Mouse (Mus musculus): Measurements from ENCODE around the gene Gm6408. TPM values are rescaled to one million over a fixed set of nuclear protein-coding genes. Genes with fewer than 3 reads are reported as not detected.
"Not testable (repeated sequence)": the region's sequence is repeated elsewhere in the genome, so short reads cannot be mapped to it uniquely, and the experiment has no call there.

The Gm6408 gene
- not detected in 2 replicates for polyA plus RNA-seq (2016; fragmentation: Nextera tagmentation; extraction: Ambion mirVana)

- WGBS, result 66% methylated on average over 3 of the region's 3 CpGs
- not testable (repeated sequence) for H3K27ac ChIP-seq (ENCODE audit: poor library complexity, severe bottlenecking); H3K4me1 ChIP-seq (replicated peaks); H3K9ac ChIP-seq; H3K4me2 ChIP-seq; H3K27me3 ChIP-seq (replicated peaks); H3K36me3 ChIP-seq; H3K4me3 ChIP-seq; H3K9me3 ChIP-seq (replicated peaks); ATAC-seq (ENCODE audit: insufficient number of reproducible peaks, low FRiP score)
These were observed at the start of gene Gm6408 for GRCm38 (mm10) chr5:146481665-146482064. Gene Gm6408, plus strand, starts transcription at chr5:146481965.

DNA sequence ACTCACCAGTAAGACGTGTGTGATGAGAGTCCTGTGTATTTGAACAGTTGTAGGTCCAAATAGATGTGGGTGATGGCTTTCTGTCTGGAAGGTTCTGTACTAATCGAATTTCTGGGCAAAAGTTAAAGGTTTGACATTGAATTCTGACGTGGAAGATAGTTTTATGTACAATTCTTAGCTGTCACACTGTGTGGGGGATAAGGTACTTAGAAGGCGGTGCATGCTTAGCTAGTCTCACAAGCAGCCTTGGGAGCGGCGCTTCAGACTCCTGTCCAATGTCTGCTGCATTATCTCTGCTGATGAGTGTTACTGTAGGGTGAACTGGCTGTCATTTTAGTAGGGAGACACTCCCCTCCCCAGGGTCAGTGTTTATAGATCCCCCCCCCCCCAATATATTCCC lies 49.3 kb upstream of the Gm6408 start:
- Histone ChIP-seq H3K9ac (no peak overlapping the region), H3K36me3 (no peaks in the 10 kb centered on the region), H3K4me1 (replicated peaks) (no peaks in the 10 kb centered on the region), H3K27me3 (replicated peaks) (peaks cover 59% of the 10 kb centered on the region), H3K9me3 (replicated peaks) (no peaks in the 10 kb centered on the region), H3K4me3 (no peak overlapping the region), H3K27ac (ENCODE audit: poor library complexity, severe bottlenecking) (no peak overlapping the region), H3K4me2 (no peak overlapping the region)
- 63% methylated on average over 6 of the region's 6 CpGs for WGBS
- ATAC-seq (ENCODE audit: insufficient number of reproducible peaks, low FRiP score), result no peak

GRCm38 (mm10) chr5:146435316-146435715 lies 46.4 kb upstream of the Gm6408 start:
- Histone ChIP-seq H3K4me2 (no peak overlapping the region), H3K27me3 (replicated peaks) (peaks cover 32% of the 10 kb centered on the region), H3K36me3 (no peaks in the 10 kb centered on the region), H3K27ac (ENCODE audit: poor library complexity, severe bottlenecking) (no peak overlapping the region), H3K9ac (no peak overlapping the region), H3K4me1 (replicated peaks) (no peaks in the 10 kb centered on the region), H3K9me3 (replicated peaks) (peaks cover 2% of the 10 kb centered on the region; the same call in 1 of the 2 replicates), H3K4me3 (no peak overlapping the region)
- 88% methylated on average over 16 of the region's 16 CpGs for WGBS
- ATAC-seq (ENCODE audit: insufficient number of reproducible peaks, low FRiP score), result no peak

DNA sequence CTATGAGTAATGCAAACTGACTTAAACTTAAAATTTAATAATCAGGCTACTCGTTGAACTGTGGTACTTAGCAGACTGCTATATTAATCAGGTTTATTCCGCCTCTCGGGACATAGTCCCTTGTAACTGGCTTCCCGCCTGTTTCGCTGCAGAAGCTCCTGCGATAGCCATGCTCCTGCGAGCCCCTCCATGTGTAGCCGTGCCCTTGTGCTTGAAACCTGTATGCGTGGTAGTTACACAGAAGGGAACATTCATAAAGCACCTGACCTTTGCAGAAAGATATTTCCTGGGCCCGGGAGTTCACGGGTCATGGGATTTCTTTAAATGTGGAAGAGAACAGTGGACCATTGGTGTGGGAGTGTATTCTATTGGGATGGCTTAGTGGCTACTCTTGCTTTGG lies 45.0 kb upstream of the Gm6408 start:
- H3K27me3 ChIP-seq (replicated peaks), result peaks cover 18% of the 10 kb centered on the region
- ATAC-seq (ENCODE audit: insufficient number of reproducible peaks, low FRiP score), result no peak
- H3K9ac ChIP-seq, result no peak overlapping the region
- H3K4me2 ChIP-seq, result no peak overlapping the region
- H3K4me3 ChIP-seq, result no peak overlapping the region
- WGBS, result 90% methylated on average over 11 of the region's 11 CpGs
- no peaks in the 10 kb centered on the region for H3K4me1 ChIP-seq (replicated peaks)
- no peak overlapping the region for H3K27ac ChIP-seq (ENCODE audit: poor library complexity, severe bottlenecking)
- H3K9me3 ChIP-seq (replicated peaks), result peaks cover 2% of the 10 kb centered on the region; the same call in 1 of the 2 replicates
- no peaks in the 10 kb centered on the region for H3K36me3 ChIP-seq

GRCm38 (mm10) chr5:146439152-146439781 lies 42.5 kb upstream of the Gm6408 start:
- H3K36me3 ChIP-seq, result no peaks in the 10 kb centered on the region
- WGBS, result 87% methylated on average over 7 of the region's 7 CpGs
- no peak overlapping the region for H3K4me3 ChIP-seq
- no peak overlapping the region for H3K27ac ChIP-seq (ENCODE audit: poor library complexity, severe bottlenecking)
- H3K4me1 ChIP-seq (replicated peaks), result no peaks in the 10 kb centered on the region
- ATAC-seq (ENCODE audit: insufficient number of reproducible peaks, low FRiP score), result no peak
- H3K9ac ChIP-seq, result no peak overlapping the region
- H3K27me3 ChIP-seq (replicated peaks), result no peaks in the 10 kb centered on the region
- no peak overlapping the region for H3K4me2 ChIP-seq
- H3K9me3 ChIP-seq (replicated peaks), result peaks cover 2% of the 10 kb centered on the region; the same call in 1 of the 2 replicates

DNA sequence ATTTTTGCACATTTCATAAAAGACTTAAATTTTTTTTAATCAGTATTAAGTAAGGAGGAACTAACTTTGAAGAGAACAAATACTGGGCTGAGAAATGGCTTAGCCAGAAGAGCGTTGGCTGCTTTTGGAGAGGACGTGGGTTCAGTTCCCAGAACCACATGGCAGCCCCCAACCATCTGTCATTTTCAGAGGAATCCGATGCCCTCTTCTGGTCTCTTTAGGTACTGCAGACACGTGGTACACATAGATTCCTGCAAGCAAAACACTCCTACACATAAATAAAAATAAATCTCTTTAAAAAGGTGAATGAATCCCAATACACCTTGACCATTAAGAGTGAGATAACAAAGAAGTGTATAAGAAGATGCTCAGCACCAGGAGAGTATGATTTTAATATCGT lies 41.5 kb upstream of the Gm6408 start:
- no peaks in the 10 kb centered on the region for H3K36me3 ChIP-seq
- no peaks in the 10 kb centered on the region for H3K27me3 ChIP-seq (replicated peaks)
- no peak for ATAC-seq (ENCODE audit: insufficient number of reproducible peaks, low FRiP score)
- no peak overlapping the region for H3K27ac ChIP-seq (ENCODE audit: poor library complexity, severe bottlenecking)
- H3K9me3 ChIP-seq (replicated peaks), result peaks cover 2% of the 10 kb centered on the region; the same call in 1 of the 2 replicates
- no peaks in the 10 kb centered on the region for H3K4me1 ChIP-seq (replicated peaks)
- WGBS, result 83% methylated on average over 5 of the region's 5 CpGs
- no peak overlapping the region for H3K9ac ChIP-seq
- no peak overlapping the region for H3K4me3 ChIP-seq
- no peak overlapping the region for H3K4me2 ChIP-seq

GRCm38 (mm10) chr5:146442767-146443166 lies 39.0 kb upstream of the Gm6408 start:
- Histone ChIP-seq H3K27ac (ENCODE audit: poor library complexity, severe bottlenecking) (no peak overlapping the region), H3K9ac (no peak overlapping the region), H3K4me2 (no peak overlapping the region), H3K27me3 (replicated peaks) (no peaks in the 10 kb centered on the region), H3K36me3 (no peaks in the 10 kb centered on the region), H3K4me1 (replicated peaks) (no peaks in the 10 kb centered on the region), H3K9me3 (replicated peaks) (peaks cover 2% of the 10 kb centered on the region; the same call in 1 of the 2 replicates), H3K4me3 (no peak overlapping the region)
- no peak for ATAC-seq (ENCODE audit: insufficient number of reproducible peaks, low FRiP score)
- 54% methylated on average over 2 of the region's 2 CpGs for WGBS

DNA sequence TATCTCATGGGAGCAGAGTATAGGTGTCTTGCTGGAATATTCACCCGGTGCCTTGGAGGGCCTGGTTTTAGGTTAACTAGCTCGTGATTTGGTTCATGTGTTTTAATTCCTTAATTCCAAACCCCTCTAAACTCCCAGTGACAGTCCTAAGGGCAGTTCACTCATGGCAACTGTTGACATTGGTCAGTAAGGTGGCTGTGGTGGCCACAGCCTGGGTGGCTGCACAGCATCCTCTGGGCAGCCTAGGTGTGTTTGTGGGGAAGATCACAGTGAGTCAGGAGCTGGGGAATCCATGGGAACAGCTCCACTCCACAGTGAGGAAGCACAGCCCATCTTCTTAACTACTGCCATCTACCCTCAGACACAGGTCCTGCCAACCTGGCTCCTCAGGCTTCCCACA lies 35.1 kb upstream of the Gm6408 start:
- no peak for ATAC-seq (ENCODE audit: insufficient number of reproducible peaks, low FRiP score)
- Histone ChIP-seq H3K4me2 (no peak overlapping the region), H3K4me3 (no peak overlapping the region), H3K27me3 (replicated peaks) (no peaks in the 10 kb centered on the region), H3K36me3 (no peaks in the 10 kb centered on the region), H3K4me1 (replicated peaks) (no peaks in the 10 kb centered on the region), H3K27ac (ENCODE audit: poor library complexity, severe bottlenecking) (no peak overlapping the region), H3K9ac (no peak overlapping the region), H3K9me3 (replicated peaks) (no peaks in the 10 kb centered on the region)
- 49% methylated on average over 2 of the region's 2 CpGs for WGBS

DNA sequence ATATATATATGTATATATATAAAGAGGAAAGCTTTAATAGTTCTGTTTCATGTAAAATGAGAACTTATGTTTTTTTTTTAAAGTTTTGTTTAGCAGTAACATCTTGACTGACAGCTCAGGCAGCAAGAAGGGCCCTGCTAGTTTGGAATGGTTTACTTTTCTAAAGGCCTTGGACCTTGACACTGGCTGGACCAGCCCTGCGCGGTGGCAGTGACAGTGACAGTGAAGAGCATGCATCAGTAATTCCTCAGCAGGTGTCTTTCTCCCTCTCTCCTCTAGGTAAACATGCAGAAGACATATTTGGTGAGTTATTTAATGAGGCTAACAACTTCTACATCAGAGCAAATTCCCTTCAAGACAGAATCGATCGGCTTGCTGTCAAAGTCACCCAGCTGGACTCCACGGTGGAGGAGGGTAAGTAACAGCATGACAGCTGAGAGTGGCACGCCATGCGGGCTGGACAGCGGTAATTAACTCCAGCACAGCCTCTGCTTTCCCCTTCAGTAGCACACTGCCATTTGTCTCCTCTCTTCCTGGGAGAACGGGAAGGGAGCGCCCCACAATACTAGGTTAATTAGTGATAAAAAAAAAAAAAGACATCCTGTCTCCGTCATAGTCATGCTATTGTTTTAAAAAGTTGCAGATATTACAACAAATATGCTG lies 30.0 kb upstream of the Gm6408 start:
- ATAC-seq (ENCODE audit: insufficient number of reproducible peaks, low FRiP score), result no peak
- WGBS, result 73% methylated on average over 11 of the region's 11 CpGs
- no peaks in the 10 kb centered on the region for H3K9me3 ChIP-seq (replicated peaks)

DNA sequence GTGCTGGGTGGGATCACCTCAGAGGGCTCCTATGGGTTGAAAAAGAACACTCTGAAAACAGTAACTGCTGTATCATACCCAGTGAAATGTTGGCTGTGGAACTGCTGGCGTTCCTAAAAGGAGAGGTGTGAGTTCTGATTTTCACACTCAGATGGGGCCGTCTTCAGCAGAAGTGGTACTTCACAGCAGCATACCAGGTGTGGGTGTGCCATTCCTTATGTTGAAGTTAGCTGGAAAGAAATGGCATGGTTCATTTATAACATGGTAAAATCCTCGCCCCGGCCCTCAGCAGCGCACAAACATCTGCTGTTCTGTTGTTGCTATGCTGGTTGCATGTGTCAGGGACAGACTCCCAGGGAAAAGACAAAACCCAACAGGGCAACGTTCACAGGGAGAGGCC lies 28.2 kb upstream of the Gm6408 start:
- Histone ChIP-seq H3K4me3 (no peak overlapping the region), H3K4me1 (replicated peaks) (no peaks in the 10 kb centered on the region), H3K27ac (ENCODE audit: poor library complexity, severe bottlenecking) (no peak overlapping the region), H3K27me3 (replicated peaks) (no peaks in the 10 kb centered on the region), H3K36me3 (no peaks in the 10 kb centered on the region), H3K4me2 (no peak overlapping the region), H3K9ac (no peak overlapping the region), H3K9me3 (replicated peaks) (no peaks in the 10 kb centered on the region)
- ATAC-seq (ENCODE audit: insufficient number of reproducible peaks, low FRiP score), result no peak
- 84% methylated on average over 6 of the region's 6 CpGs for WGBS

More for the DNA sequence above, 30.0 kb upstream of the Gm6408 start:
- Histone ChIP-seq H3K36me3 (no peaks in the 10 kb centered on the region), H3K27me3 (replicated peaks) (no peaks in the 10 kb centered on the region), H3K4me2 (no peak overlapping the region), H3K27ac (ENCODE audit: poor library complexity, severe bottlenecking) (no peak overlapping the region), H3K4me3 (no peak overlapping the region), H3K4me1 (replicated peaks) (no peaks in the 10 kb centered on the region), H3K9ac (no peak overlapping the region)

DNA sequence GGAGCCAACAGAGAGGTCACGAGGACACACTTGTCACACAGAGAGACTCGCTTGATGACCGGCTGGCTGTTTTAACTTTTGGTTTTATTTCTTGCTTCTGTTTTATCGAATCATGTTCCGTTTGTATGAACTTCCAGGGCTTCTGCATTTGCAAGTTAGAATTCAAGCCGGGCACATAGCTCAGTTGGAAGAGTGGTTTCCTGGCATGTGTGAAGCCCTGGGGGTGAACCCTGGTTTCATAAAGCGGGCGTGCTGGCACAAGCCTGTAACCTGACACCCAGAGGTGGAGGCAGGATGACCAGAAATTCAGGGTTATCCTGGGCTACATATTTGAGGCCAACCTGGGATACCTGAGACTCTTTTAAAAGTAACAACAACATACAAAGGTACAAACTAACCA lies 20.2 kb upstream of the Gm6408 start:
- ATAC-seq (ENCODE audit: insufficient number of reproducible peaks, low FRiP score), result no peak
- 76% methylated on average over 8 of the region's 8 CpGs for WGBS

More for the DNA sequence above, 20.2 kb upstream of the Gm6408 start:
- Histone ChIP-seq H3K4me1 (replicated peaks) (no peaks in the 10 kb centered on the region), H3K27me3 (replicated peaks) (no peaks in the 10 kb centered on the region), H3K27ac (ENCODE audit: poor library complexity, severe bottlenecking) (no peak overlapping the region), H3K4me3 (no peak overlapping the region), H3K4me2 (no peak overlapping the region), H3K36me3 (no peaks in the 10 kb centered on the region), H3K9me3 (replicated peaks) (no peaks in the 10 kb centered on the region), H3K9ac (no peak overlapping the region)
